Mouse (Mus musculus): Measurements from ENCODE around the gene Gm20422. TPM values are rescaled to one million over a fixed set of nuclear protein-coding genes. Genes with fewer than 3 reads are reported as not detected.
A peak's percentile ranks its signal among the peaks of the same experiment; 100 is the strongest.

Gene Gm20422
- polyA plus RNA-seq, 1 experiment from 2014 or later = not detected

DNA sequence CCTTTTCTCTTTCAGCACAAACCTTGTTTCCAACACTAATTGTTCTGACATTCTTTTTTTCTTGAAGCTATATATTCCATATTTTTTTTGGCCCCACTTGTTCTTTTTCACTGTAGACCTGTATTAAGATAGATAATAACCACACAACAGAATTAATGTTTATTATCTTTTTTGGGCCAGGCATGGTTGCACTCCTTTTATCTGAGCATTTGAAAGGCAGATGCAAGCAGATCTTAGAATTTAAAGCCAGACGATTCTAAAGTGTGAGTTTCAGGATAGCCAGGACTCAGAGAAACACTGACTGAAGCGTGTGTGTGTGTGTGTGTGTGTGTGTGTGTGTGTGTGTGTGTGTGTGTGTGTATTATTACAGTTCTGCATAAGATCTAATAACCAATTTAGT, 22.2 kb downstream of the Gm20422 start:
- Histone ChIP-seq H3K4me3 (replicated peaks; ENCODE audit: low read depth, low read length) (no peak overlapping the region), H3K9me3 (ENCODE audit: control insufficient read depth, low read length) (no peaks in the 10 kb centered on the region), H3K9ac (replicated peaks; ENCODE audit: low read length) (no peak overlapping the region), H3K27me3 (ENCODE audit: control insufficient read depth, insufficient read depth, low read length) (no peaks in the 10 kb centered on the region), H3K4me2 (ENCODE audit: low read length) (no peak overlapping the region), H3K36me3 (ENCODE audit: control insufficient read depth, insufficient read depth, low read length) (peaks cover 8% of the 10 kb centered on the region; the same call in 1 of the 2 replicates), H3K27ac (replicated peaks; ENCODE audit: low read depth, low read length) (no peak overlapping the region), H3K4me1 (ENCODE audit: control insufficient read depth, insufficient read depth, low read length) (peaks cover 9% of the 10 kb centered on the region; the same call in 1 of the 2 replicates)
- no peak for ATAC-seq (ENCODE audit: low FRiP score, low TSS enrichment)
- DNase-seq = no peak
- WGBS = 95% methylated on average over 2 of the region's 2 CpGs

DNA sequence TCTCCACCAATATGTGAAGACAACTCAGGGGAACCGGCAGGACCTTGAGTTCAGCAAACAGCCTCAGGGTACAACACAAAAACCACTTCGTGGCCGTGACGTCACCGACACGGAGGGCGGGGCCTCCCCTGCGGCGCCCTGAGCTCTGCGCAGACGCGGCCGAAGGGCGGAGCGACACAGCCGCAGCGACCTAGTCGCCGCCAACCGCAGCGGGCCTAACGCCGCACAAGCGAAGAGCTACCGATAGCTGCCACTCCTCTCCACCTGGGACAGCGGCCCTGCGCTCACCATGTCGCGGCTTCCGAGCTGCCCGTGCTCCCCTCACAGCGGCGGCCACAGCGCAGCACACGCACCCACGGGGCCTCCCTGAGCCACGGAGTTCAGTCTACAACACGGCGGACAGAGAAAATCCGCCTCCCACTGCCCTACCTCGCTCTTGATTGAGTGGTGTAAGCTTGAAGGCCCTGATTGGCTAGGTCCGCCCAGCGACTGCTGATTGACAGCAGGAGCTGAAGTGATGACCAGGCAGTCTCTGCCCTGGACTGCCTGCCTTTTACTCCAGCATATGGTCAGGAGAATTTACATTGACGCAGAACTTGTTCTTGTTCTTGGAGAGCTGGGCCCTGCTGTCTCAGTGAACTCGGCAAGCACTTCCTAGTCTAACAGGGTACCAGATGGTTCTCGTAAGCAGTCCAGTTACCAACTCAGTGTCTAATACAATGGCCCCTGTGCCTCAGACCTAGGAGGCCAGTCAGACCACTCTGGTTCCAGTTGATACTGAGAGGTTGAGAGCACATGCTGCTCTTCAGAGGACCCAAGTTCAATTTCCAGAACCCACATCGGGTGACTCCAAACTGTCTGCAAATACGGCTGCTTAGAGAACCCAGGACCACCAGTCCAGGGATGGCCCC, 24.9 kb downstream of the Gm20422 start, which contains the start of gene Zfp963:
Gene Zfp963, minus strand, starts transcription at position 427 of the 911 bp plus-strand sequence.
- ATAC-seq (ENCODE audit: low FRiP score, low TSS enrichment) = peak; percentile 99
- H3K36me3 ChIP-seq (ENCODE audit: control insufficient read depth, insufficient read depth, low read length) = no peaks in the 10 kb centered on the region; the same call in 1 of the 2 replicates
- H3K4me1 ChIP-seq (ENCODE audit: control insufficient read depth, insufficient read depth, low read length) = peaks cover 9% of the 10 kb centered on the region; the same call in 1 of the 2 replicates
- DNase-seq = peak; percentile 97
- H3K4me2 ChIP-seq (ENCODE audit: low read length) = peak within 1 kb of the TSS; percentile 57
- peak within 1 kb of the TSS; percentile 97 for H3K27ac ChIP-seq (replicated peaks; ENCODE audit: low read depth, low read length)
- no peaks in the 10 kb centered on the region for H3K27me3 ChIP-seq (ENCODE audit: control insufficient read depth, insufficient read depth, low read length)
- no peaks in the 10 kb centered on the region for H3K9me3 ChIP-seq (ENCODE audit: control insufficient read depth, low read length)
- H3K4me3 ChIP-seq (replicated peaks; ENCODE audit: low read depth, low read length) = peak within 1 kb of the TSS; percentile 52
- peak within 1 kb of the TSS; percentile 72 for H3K9ac ChIP-seq (replicated peaks; ENCODE audit: low read length)
- 3% methylated on average over 48 of the region's 48 CpGs for WGBS

DNA sequence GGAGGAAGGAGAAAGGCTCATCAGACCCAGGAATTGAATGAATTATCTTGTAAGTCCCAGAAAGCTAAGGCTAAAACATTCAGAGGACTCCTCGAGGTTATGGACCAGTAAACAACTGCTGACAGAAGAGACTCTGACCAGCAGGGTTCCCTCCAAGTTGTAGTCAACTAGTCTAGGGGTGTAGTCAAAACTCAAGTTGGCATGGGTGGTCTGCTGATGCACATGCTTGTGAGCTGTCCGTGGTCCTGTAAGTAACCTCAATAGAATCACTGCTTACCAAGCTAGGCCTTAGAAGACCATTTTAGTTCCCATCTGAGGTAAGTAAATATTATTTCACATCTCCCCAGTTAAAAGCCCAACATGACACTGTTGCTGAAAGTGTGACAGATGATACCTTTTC, 33.5 kb downstream of the Gm20422 start:
- Histone ChIP-seq H3K9ac (replicated peaks; ENCODE audit: low read length) (no peak overlapping the region), H3K27ac (replicated peaks; ENCODE audit: low read depth, low read length) (no peak overlapping the region)
- no peak for ATAC-seq (ENCODE audit: low FRiP score, low TSS enrichment)

DNA sequence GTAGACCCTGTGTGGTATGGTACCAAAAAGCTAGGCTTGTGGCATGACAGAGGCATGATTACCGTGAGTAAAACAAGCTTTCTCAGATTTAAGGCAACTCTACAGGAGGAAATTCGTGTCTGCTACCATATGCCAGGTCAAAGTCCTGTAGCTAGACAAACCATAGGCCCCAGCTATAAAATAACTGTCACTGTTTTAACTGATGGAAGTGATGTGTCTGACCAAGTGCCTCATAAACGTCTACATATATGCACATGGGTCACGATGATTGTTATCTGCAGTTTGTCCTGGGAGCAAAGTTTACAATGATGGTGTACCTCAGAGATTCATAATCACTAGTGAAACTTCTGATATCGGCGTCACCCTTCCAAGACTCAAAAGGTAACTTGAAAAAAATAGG, 33.9 kb downstream of the Gm20422 start:
- Histone ChIP-seq H3K9ac (replicated peaks; ENCODE audit: low read length) (no peak overlapping the region), H3K4me2 (ENCODE audit: low read length) (no peak overlapping the region), H3K4me3 (replicated peaks; ENCODE audit: low read depth, low read length) (no peak overlapping the region), H3K27me3 (ENCODE audit: control insufficient read depth, insufficient read depth, low read length) (no peaks in the 10 kb centered on the region), H3K27ac (replicated peaks; ENCODE audit: low read depth, low read length) (no peak overlapping the region), H3K4me1 (ENCODE audit: control insufficient read depth, insufficient read depth, low read length) (no peaks in the 10 kb centered on the region), H3K36me3 (ENCODE audit: control insufficient read depth, insufficient read depth, low read length) (peaks cover 16% of the 10 kb centered on the region), H3K9me3 (ENCODE audit: control insufficient read depth, low read length) (no peaks in the 10 kb centered on the region)
- 89% methylated on average over 6 of the region's 6 CpGs for WGBS
- DNase-seq (no peak), ATAC-seq (ENCODE audit: low FRiP score, low TSS enrichment) (no peak)

More for the DNA sequence above, 33.5 kb downstream of the Gm20422 start:
- Histone ChIP-seq H3K27me3 (ENCODE audit: control insufficient read depth, insufficient read depth, low read length) (no peaks in the 10 kb centered on the region), H3K4me1 (ENCODE audit: control insufficient read depth, insufficient read depth, low read length) (no peaks in the 10 kb centered on the region), H3K4me2 (ENCODE audit: low read length) (no peak overlapping the region), H3K36me3 (ENCODE audit: control insufficient read depth, insufficient read depth, low read length) (peaks cover 16% of the 10 kb centered on the region), H3K9me3 (ENCODE audit: control insufficient read depth, low read length) (no peaks in the 10 kb centered on the region), H3K4me3 (replicated peaks; ENCODE audit: low read depth, low read length) (no peak overlapping the region)
- no peak for DNase-seq
- 79% methylated on average over 2 of the region's 2 CpGs for WGBS

DNA sequence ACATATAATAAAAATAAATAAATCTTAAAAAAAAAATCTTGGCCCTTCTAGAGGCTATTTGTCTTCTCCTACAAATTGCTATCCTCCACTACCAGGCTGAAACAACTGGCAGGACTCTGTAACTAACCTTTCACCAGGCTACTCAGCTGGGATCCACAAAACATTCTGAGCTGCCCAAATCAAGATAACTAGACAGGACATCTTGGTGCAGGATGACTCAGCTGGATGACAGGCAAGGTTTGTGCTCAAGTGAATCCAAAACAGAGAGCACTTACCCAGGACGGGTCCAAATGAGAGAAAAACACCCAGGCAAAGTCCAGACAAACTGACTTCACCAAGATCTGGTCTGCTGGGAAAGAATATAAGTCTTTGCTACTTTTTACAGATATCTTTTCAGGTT, 39.2 kb downstream of the Gm20422 start:
- H3K9me3 ChIP-seq (ENCODE audit: control insufficient read depth, low read length) = no peaks in the 10 kb centered on the region
- H3K36me3 ChIP-seq (ENCODE audit: control insufficient read depth, insufficient read depth, low read length) = no peaks in the 10 kb centered on the region
- DNase-seq (no peak), ATAC-seq (ENCODE audit: low FRiP score, low TSS enrichment) (no peak)
- no peak overlapping the region for H3K9ac ChIP-seq (replicated peaks; ENCODE audit: low read length)
- 74% methylated on average over 1 of the region's 1 CpGs for WGBS
- H3K4me3 ChIP-seq (replicated peaks; ENCODE audit: low read depth, low read length) = no peak overlapping the region
- no peaks in the 10 kb centered on the region for H3K27me3 ChIP-seq (ENCODE audit: control insufficient read depth, insufficient read depth, low read length)
- no peak overlapping the region for H3K4me2 ChIP-seq (ENCODE audit: low read length)
- H3K4me1 ChIP-seq (ENCODE audit: control insufficient read depth, insufficient read depth, low read length) = no peaks in the 10 kb centered on the region
- H3K27ac ChIP-seq (replicated peaks; ENCODE audit: low read depth, low read length) = no peak overlapping the region

DNA sequence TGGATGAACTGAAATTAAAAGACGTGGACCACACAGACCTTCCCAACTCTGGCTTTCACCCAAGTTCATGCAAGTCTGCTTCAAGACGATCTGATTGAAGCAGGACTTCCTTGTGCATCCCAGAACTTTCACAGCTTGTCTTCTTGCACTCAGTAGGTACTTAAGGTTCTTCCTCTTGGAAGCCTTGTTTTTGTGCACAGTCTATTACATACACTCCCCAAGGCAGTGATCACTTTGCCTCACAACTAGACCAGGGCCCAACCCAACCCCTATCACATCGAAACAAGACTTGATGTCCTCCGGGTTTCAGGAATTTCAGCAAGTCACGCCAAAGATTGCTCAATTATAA, 57.5 kb downstream of the Gm20422 start:
- Histone ChIP-seq H3K9ac (replicated peaks; ENCODE audit: low read length) (no peak overlapping the region), H3K27me3 (ENCODE audit: control insufficient read depth, insufficient read depth, low read length) (no peaks in the 10 kb centered on the region), H3K4me3 (replicated peaks; ENCODE audit: low read depth, low read length) (peak overlapping the region; percentile 92), H3K36me3 (ENCODE audit: control insufficient read depth, insufficient read depth, low read length) (peaks cover 7% of the 10 kb centered on the region; the same call in 1 of the 2 replicates), H3K27ac (replicated peaks; ENCODE audit: low read depth, low read length) (peak overlapping the region; percentile 58; the same call in 1 of the 2 replicates), H3K4me2 (ENCODE audit: low read length) (peak overlapping the region; percentile 54), H3K9me3 (ENCODE audit: control insufficient read depth, low read length) (no peaks in the 10 kb centered on the region), H3K4me1 (ENCODE audit: control insufficient read depth, insufficient read depth, low read length) (peaks cover 12% of the 10 kb centered on the region)
- 46% methylated on average over 5 of the region's 5 CpGs for WGBS
- ATAC-seq (ENCODE audit: low FRiP score, low TSS enrichment) = peak; percentile 21
- no peak for DNase-seq

DNA sequence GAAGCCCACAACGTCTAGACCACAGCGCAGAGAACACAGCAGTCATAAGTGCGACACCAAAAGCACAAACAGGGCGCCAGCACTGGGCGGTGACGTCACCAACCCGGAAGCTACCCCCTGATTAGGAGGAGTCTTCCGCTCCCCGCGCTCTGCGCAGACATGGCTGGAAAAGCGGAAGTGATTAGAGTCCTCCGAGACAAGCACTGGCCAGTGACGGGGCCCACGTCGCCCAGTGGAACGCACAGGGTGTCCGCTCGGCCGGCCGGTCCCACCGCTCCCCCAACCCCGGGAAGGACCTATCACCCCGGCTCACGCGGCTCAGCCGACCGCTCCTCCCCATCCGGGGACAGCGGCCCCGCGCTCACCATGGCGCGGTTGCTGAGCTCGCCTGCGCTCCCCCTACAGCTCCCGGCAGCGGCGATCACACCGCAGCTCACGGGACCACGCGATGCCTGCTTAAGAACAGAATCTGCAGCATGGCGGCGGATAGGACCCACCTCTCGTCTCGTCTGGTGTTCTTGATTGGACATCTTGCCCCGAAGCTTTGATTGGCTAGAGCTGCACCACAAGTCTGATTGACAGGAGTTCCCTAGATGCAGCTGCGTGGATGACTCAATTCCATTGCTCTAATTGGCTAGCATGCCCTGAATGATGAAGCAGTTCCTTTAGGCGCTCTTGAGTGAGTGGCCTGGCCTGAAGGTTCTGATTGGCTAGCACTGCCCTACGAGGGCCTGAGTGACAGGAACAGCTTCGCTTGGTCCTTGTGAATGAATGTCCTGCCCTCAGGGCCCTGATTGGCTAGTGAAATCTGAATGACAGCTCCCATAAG, 58.1 kb downstream of the Gm20422 start:
- H3K27me3 ChIP-seq (ENCODE audit: control insufficient read depth, insufficient read depth, low read length) = no peaks in the 10 kb centered on the region
- peak overlapping the region; percentile 57 for H3K4me2 ChIP-seq (ENCODE audit: low read length)
- under 1% methylated on average over 52 of the region's 52 CpGs for WGBS
- peak overlapping the region; percentile 99 for H3K27ac ChIP-seq (replicated peaks; ENCODE audit: low read depth, low read length)
- H3K9ac ChIP-seq (replicated peaks; ENCODE audit: low read length) = peak overlapping the region; percentile 92
- peak overlapping the region; percentile 92 for H3K4me3 ChIP-seq (replicated peaks; ENCODE audit: low read depth, low read length)
- DNase-seq = peak; percentile 97
- no peaks in the 10 kb centered on the region for H3K9me3 ChIP-seq (ENCODE audit: control insufficient read depth, low read length)
- H3K36me3 ChIP-seq (ENCODE audit: control insufficient read depth, insufficient read depth, low read length) = peaks cover 10% of the 10 kb centered on the region; the same call in 1 of the 2 replicates
- H3K4me1 ChIP-seq (ENCODE audit: control insufficient read depth, insufficient read depth, low read length) = peaks cover 12% of the 10 kb centered on the region
- ATAC-seq (ENCODE audit: low FRiP score, low TSS enrichment) = peak; percentile 99

DNA sequence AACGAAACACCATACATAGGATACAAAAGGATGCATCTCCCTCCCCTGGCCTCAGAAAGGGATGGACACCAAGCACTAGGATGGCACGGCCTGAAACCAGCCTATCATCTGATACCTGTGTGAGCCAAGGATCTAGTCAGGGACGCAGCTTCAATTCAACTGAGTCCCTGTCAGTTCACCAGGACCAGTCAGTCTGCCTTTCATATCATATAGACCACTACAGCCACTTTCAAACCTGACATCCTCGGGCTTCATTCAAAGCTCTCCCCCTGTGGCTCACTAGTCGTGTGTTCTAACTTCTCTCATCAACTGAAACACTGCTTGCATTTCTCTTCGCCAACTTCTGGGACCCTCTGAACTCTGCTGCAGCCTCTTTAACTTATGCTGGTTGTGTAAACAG, 59.3 kb downstream of the Gm20422 start:
- Histone ChIP-seq H3K4me3 (replicated peaks; ENCODE audit: low read depth, low read length) (peak overlapping the region; percentile 92; the same call in 1 of the 2 replicates), H3K4me2 (ENCODE audit: low read length) (peak overlapping the region; percentile 57), H3K27me3 (ENCODE audit: control insufficient read depth, insufficient read depth, low read length) (no peaks in the 10 kb centered on the region), H3K27ac (replicated peaks; ENCODE audit: low read depth, low read length) (no peak overlapping the region), H3K4me1 (ENCODE audit: control insufficient read depth, insufficient read depth, low read length) (peaks cover 12% of the 10 kb centered on the region), H3K36me3 (ENCODE audit: control insufficient read depth, insufficient read depth, low read length) (peaks cover 12% of the 10 kb centered on the region; the same call in 1 of the 2 replicates), H3K9ac (replicated peaks; ENCODE audit: low read length) (peak overlapping the region; percentile 36; the same call in 1 of the 2 replicates), H3K9me3 (ENCODE audit: control insufficient read depth, low read length) (no peaks in the 10 kb centered on the region)
- 86% methylated on average over 6 of the region's 6 CpGs for WGBS
- ATAC-seq (ENCODE audit: low FRiP score, low TSS enrichment) = no peak
- DNase-seq = no peak
